Mouse (Mus musculus) midbrain, embryonic 13.5 days (tissue): ENCODE measurements around the gene Rps29. TPM values are rescaled to one million over a fixed set of nuclear protein-coding genes. Genes with fewer than 3 reads are reported as not detected.
"Not testable (repeated sequence)": the region's sequence is repeated elsewhere in the genome, so short reads cannot be mapped to it uniquely, and the experiment has no call there.

ENCODE experiments used
- ATAC-seq: fragments of 200-750 bp; cut with Nextera tagmentation; 2 replicates; pipeline ENCODE4 v1.8.0; 2017; ENCODE audit warnings: mild to moderate bottlenecking, moderate TSS enrichment, moderate library complexity
- H3K27ac ChIP-seq: fragments of 300-500 bp; sonication (generic); 2 replicates; pipeline ENCODE4 v1.5.1; 2015; ENCODE audit warnings: inconsistent platforms, mild to moderate bottlenecking, moderate library complexity
- H3K27me3 ChIP-seq: fragments of 300-500 bp; sonication (generic); 2 replicates; pipeline ENCODE4 v1.6.1; 2015; ENCODE audit warnings: mild to moderate bottlenecking, inconsistent platforms
- H3K36me3 ChIP-seq: fragments of 300-500 bp; sonication (generic); 2 replicates; pipeline ENCODE4 v1.6.1; 2015; ENCODE audit warnings: mild to moderate bottlenecking, inconsistent platforms
- H3K4me1 ChIP-seq: fragments of 300-500 bp; sonication (generic); replicated peaks from 2 replicates; pipeline ENCODE4 v1.6.1; 2015; ENCODE audit warnings: inconsistent platforms
- H3K4me2 ChIP-seq: fragments of 300-500 bp; sonication (generic); replicated peaks from 2 replicates; pipeline ENCODE4 v1.6.1; 2015; ENCODE audit warnings: moderate library complexity, mild to moderate bottlenecking, inconsistent platforms
- H3K4me3 ChIP-seq: fragments of 300-500 bp; sonication (generic); replicated peaks from 2 replicates; pipeline ENCODE4 v1.5.1; 2015; ENCODE audit warnings: mild to moderate bottlenecking, inconsistent platforms
- H3K9ac ChIP-seq: fragments of 300-500 bp; sonication (generic); replicated peaks from 2 replicates; pipeline ENCODE4 v1.6.1; 2015; ENCODE audit warnings: mild to moderate bottlenecking, inconsistent platforms
- H3K9me3 ChIP-seq: fragments of 300-500 bp; sonication (generic); 2 replicates; pipeline ENCODE4 v1.6.1; 2016; ENCODE audit warnings: mild to moderate bottlenecking, inconsistent platforms
- WGBS: fragments of 180-500 bp; shearing (Covaris S2); methylation state at CpG from one replicate; pipeline ENCODE4 v1.1.7; 2015; 5-methylcytosine and 5-hydroxymethylcytosine counted together
- polyA plus RNA-seq: library from polyadenylated mRNA; unstranded; fragments of >200 nt; fragmentation: Nextera tagmentation; extraction: Ambion mirVana; gene quantifications from 2 replicates; pipeline ENCODE4 v1.2.1, GENCODE M21; 2015

Rps29 gene
- polyA plus RNA-seq: 1,365 and 1,372 TPM in 2 replicates

GRCm38 (mm10) chr12:69158765-69159577 lies at the start of gene Rps29:
Rps29 (minus strand) TSS chr12:69159186.
- H3K27me3 ChIP-seq, H3K9me3 ChIP-seq: not testable (repeated sequence)
- Histone ChIP-seq H3K4me3 (peak within 1 kb of the TSS; percentile 65), H3K9ac (peak within 1 kb of the TSS; percentile 91), H3K36me3 (peaks cover 27% of the 10 kb centered on the region), H3K27ac (peak within 1 kb of the TSS; percentile 91), H3K4me1 (peaks cover 12% of the 10 kb centered on the region), H3K4me2 (peak within 1 kb of the TSS; percentile 74)
- under 1% methylated on average over 54 of the region's 68 CpGs for WGBS
- ATAC-seq: peak; percentile 99

DNA sequence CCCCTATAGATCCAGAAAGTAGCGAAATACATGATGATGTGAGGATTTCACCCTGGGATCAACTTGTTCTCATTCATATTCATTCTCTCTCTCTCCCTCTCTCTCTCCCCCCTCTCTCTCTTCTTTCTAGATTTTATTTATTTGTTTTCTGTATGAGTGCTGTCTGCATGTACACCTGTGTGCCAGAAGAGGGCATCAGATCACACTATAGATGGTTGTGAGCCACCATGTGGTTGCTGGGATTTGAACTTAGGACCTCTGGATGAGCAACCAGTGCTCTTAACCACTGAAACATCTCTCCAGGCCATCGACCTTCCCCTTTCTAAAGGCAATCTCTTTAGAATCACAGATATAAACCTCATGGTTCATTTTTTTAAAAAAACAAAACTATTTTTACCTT lies 49.5 kb upstream of the Rps29 start:
- WGBS: 90% methylated on average over 2 of the region's 2 CpGs
- Histone ChIP-seq H3K9me3 (no peaks in the 10 kb centered on the region), H3K27me3 (no peaks in the 10 kb centered on the region), H3K4me2 (no peak overlapping the region), H3K4me3 (no peak overlapping the region), H3K4me1 (no peaks in the 10 kb centered on the region; the same call in 1 of the 2 replicates), H3K27ac (no peak overlapping the region), H3K36me3 (peaks cover 4% of the 10 kb centered on the region), H3K9ac (no peak overlapping the region)
- no peak for ATAC-seq

DNA sequence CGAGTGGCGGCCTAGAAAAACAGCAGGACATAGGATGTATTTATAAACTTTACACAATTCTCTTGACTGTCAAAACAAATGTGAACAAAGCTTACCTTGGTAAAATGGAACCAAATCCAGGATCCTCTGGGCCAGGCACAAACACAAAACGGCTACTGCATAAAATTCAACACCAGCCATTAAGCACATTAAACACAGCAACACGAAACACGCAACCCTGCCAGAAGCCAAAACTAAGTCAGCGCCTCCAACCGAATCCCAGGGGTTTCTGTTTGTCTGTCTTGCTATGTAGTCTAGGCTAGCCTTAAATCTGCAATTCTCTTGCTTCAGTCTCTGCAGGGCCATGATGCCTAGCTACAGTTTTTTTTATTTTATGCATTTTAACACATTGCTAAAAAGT lies 48.9 kb upstream of the Rps29 start:
- Histone ChIP-seq H3K36me3 (no peaks in the 10 kb centered on the region; the same call in none of the 2 replicates), H3K27me3 (no peaks in the 10 kb centered on the region), H3K4me3 (no peak overlapping the region), H3K27ac (no peak overlapping the region), H3K9me3 (no peaks in the 10 kb centered on the region), H3K4me1 (no peaks in the 10 kb centered on the region; the same call in 1 of the 2 replicates), H3K9ac (no peak overlapping the region), H3K4me2 (no peak overlapping the region)
- no peak for ATAC-seq
- 97% methylated on average over 7 of the region's 7 CpGs for WGBS

DNA sequence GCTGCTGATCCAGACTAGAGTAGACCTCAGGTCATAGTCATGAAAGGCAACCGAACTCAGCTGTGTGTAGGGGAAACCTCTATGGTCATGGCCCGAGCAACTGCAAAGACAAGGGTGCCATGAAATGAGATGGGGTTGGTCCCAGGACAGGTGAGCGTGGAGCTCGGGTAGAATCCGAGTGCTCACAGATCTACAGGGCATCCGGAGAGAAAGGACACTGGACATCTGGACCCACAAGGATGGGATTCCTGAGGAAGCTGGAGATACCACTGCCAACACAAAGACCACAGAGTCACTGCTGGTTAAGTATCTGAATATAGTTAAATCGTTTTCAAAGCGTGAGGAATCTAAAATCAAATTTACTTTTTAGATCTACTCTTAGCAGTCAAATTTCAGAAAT lies 48.4 kb upstream of the Rps29 start:
- Histone ChIP-seq H3K36me3 (peaks cover 4% of the 10 kb centered on the region), H3K27ac (no peak overlapping the region), H3K4me1 (no peaks in the 10 kb centered on the region; the same call in 1 of the 2 replicates), H3K4me3 (no peak overlapping the region), H3K9me3 (no peaks in the 10 kb centered on the region), H3K27me3 (no peaks in the 10 kb centered on the region), H3K9ac (no peak overlapping the region), H3K4me2 (no peak overlapping the region)
- 93% methylated on average over 8 of the region's 8 CpGs for WGBS
- no peak for ATAC-seq

GRCm38 (mm10) chr12:69204052-69204833 lies 45.3 kb upstream of the Rps29 start, which contains the start of gene Gm49384:
Gm49384 (minus strand) TSS chr12:69204267.
- Histone ChIP-seq H3K36me3 (peaks cover 22% of the 10 kb centered on the region), H3K27ac (no peak within 1 kb of the TSS), H3K4me2 (no peak within 1 kb of the TSS; the same call in 1 of the 2 replicates), H3K4me1 (peaks cover 4% of the 10 kb centered on the region; the same call in 1 of the 2 replicates), H3K27me3 (no peaks in the 10 kb centered on the region), H3K9ac (no peak within 1 kb of the TSS), H3K4me3 (no peak within 1 kb of the TSS), H3K9me3 (no peaks in the 10 kb centered on the region)
- ATAC-seq: peak; percentile 55; the same call in 1 of the 2 replicates
- 67% methylated on average over 16 of the region's 16 CpGs for WGBS

GRCm38 (mm10) chr12:69198985-69199384 lies 40.0 kb upstream of the Rps29 start:
- peaks cover 23% of the 10 kb centered on the region for H3K36me3 ChIP-seq
- no peak for ATAC-seq
- H3K4me2 ChIP-seq: peak overlapping the region; percentile 96; the same call in 1 of the 2 replicates
- no peak overlapping the region for H3K27ac ChIP-seq
- peak overlapping the region; percentile 96; the same call in 1 of the 2 replicates for H3K4me3 ChIP-seq
- peaks cover 31% of the 10 kb centered on the region for H3K4me1 ChIP-seq
- no peaks in the 10 kb centered on the region for H3K9me3 ChIP-seq
- no peak overlapping the region for H3K9ac ChIP-seq
- no peaks in the 10 kb centered on the region for H3K27me3 ChIP-seq

DNA sequence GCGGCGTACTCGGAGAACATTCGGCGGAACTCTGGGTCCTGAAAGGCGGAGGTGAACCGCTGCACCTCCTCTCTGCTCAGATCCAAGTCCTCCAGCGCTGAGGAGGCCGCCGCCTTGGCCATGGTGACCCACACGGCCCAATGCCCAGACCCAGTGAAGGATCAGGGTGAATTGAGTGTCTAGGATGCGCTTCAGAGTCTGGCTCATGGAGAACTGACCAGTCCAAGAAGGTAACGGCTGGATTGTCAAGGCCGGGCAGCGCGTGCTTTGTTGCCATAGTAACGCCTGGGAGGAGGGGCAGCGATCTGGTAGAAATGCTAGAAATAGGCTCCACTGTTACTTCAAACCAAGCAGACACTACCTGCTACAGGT lies 39.2 kb upstream of the Rps29 start, which contains the start of gene Dnaaf2:
Dnaaf2 (minus strand) TSS at position 266 of the 372 bp plus-strand sequence.
- peak within 1 kb of the TSS; percentile 89 for H3K27ac ChIP-seq

GRCm38 (mm10) chr12:69197378-69198163 lies 38.6 kb upstream of the Rps29 start:
- ATAC-seq: peak; percentile 83
- H3K27ac ChIP-seq: peak overlapping the region; percentile 89
- WGBS: under 1% methylated on average over 94 of the region's 94 CpGs

More for the DNA sequence above, 39.2 kb upstream of the Rps29 start, which contains the start of gene Dnaaf2:
- peak; percentile 61 for ATAC-seq
- H3K27me3 ChIP-seq: no peaks in the 10 kb centered on the region
- WGBS: 0% methylated on average over 18 of the region's 18 CpGs
- no peaks in the 10 kb centered on the region for H3K9me3 ChIP-seq
- H3K4me3 ChIP-seq: peak within 1 kb of the TSS; percentile 96
- H3K9ac ChIP-seq: peak within 1 kb of the TSS; percentile 89
- H3K4me2 ChIP-seq: peak within 1 kb of the TSS; percentile 96
- peaks cover 23% of the 10 kb centered on the region for H3K36me3 ChIP-seq
- peaks cover 31% of the 10 kb centered on the region for H3K4me1 ChIP-seq

DNA sequence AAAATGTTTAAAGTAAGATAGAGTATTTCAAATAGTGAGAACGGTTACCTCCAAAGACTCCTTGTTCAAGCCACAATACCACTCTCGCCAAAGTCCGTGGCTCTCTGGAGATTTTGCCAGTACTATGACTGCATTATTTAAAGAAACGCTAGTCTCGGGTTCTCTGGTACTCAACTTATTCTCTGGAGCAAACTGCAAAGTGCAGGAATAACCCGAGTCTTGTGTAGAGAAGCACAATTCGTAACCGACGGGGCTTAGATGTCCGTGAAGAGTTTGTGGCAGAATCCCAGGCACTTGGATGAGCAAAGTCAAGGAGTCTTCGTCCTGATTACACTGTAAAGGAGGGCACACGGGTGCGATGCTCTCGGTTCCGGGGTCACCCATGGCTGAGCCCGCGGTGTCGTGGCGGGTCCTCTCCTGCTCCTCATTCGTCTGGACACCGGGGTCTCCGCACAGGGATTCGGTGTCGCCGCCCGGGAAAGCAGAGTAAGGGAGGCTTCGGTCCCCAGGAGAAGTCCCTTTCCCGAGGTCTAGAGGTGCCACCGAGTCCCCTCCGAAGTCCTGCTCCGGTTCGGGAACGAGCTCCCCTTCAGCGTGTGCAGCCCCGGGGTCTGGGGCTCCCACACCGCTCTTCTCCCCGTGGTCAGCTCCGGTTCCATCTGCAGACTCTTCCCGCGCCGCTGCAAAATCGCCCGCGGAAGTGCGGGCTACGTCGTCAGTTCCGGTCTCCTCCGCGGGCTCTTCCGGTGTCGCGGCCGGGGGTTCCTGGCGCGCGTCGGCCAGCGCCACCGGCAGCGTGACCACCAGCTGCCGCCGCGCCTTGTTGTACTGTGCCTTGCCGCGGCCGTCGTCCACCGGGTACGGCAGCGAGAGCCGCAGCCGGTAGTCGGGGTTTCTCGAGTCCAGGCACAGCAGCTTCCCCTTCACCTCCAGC lies 37.7 kb upstream of the Rps29 start, which contains the start of gene Gm49383:
Gm49383 (minus strand) TSS at position 661 of the 934 bp plus-strand sequence.
- under 1% methylated on average over 75 of the region's 75 CpGs for WGBS
- H3K4me3 ChIP-seq: peak within 1 kb of the TSS; percentile 96
- peak within 1 kb of the TSS; percentile 96 for H3K4me2 ChIP-seq
- no peaks in the 10 kb centered on the region for H3K9me3 ChIP-seq
- H3K27ac ChIP-seq: peak within 1 kb of the TSS; percentile 89
- no peaks in the 10 kb centered on the region for H3K27me3 ChIP-seq
- ATAC-seq: peak; percentile 90
- peak within 1 kb of the TSS; percentile 89 for H3K9ac ChIP-seq
- H3K4me1 ChIP-seq: peaks cover 31% of the 10 kb centered on the region
- H3K36me3 ChIP-seq: peaks cover 13% of the 10 kb centered on the region

More at GRCm38 (mm10) chr12:69197378-69198163, 38.6 kb upstream of the Rps29 start:
- H3K4me2 ChIP-seq: peak overlapping the region; percentile 96
- H3K4me3 ChIP-seq: peak overlapping the region; percentile 96
- H3K9me3 ChIP-seq: no peaks in the 10 kb centered on the region
- no peaks in the 10 kb centered on the region for H3K27me3 ChIP-seq
- H3K36me3 ChIP-seq: peaks cover 21% of the 10 kb centered on the region
- H3K9ac ChIP-seq: peak overlapping the region; percentile 89
- peaks cover 31% of the 10 kb centered on the region for H3K4me1 ChIP-seq

DNA sequence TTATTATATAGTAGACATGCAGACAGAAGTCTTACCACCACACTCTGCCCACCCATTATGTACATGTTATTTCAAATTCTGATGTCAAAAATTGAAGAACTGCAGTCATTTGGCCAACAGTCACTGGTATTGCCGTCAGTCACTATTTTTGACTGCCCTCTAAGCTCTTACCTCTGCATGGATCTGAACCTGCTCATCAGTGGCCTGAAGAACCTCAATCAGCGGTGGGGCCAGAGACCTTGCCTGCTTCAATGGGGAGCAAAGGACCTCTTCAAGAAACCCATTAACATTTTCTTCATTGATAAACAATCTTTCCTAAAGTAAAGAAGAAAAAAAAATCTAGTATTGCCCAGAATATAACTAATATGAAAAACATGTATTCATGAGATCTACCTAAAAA lies 33.7 kb upstream of the Rps29 start:
- no peak for ATAC-seq
- Histone ChIP-seq H3K27ac (no peak overlapping the region), H3K27me3 (no peaks in the 10 kb centered on the region), H3K4me2 (no peak overlapping the region), H3K9ac (no peak overlapping the region), H3K9me3 (no peaks in the 10 kb centered on the region), H3K4me1 (peaks cover 14% of the 10 kb centered on the region), H3K36me3 (peaks cover 23% of the 10 kb centered on the region), H3K4me3 (no peak overlapping the region)
- WGBS: 92% methylated on average over 2 of the region's 2 CpGs
